Mouse (Mus musculus): ENCODE data around the gene Slc25a48. TPM values are rescaled to one million over a fixed set of nuclear protein-coding genes. Genes with fewer than 3 reads are reported as not detected.
A peak's percentile ranks its signal among the peaks of the same experiment; 100 is the strongest.

Slc25a48 gene
- polyA plus RNA-seq, 1 experiment from 2014 or later, result 0.42 TPM

GRCm38 (mm10) chr13:56458001-56458400 lies 19.8 kb downstream of the Slc25a48 start:
- 35% methylated on average over 9 of the region's 9 CpGs for WGBS
- Histone ChIP-seq H3K9me3 (no peaks in the 10 kb centered on the region), H3K4me3 (no peak overlapping the region), H3K9ac (0 out of 2 replicates have a peak overlapping the region, but pooled peaks have one; percentile 32), H3K4me1 (peaks cover 12% of the 10 kb centered on the region), H3K27me3 (peaks cover 7% of the 10 kb centered on the region; the same call in 1 of the 2 replicates), H3K27ac (no peak overlapping the region), H3K36me3 (no peaks in the 10 kb centered on the region), H3K4me2 (peak overlapping the region; percentile 5; the same call in 1 of the 2 replicates)
- no peak for ATAC-seq (ENCODE audit: insufficient number of reproducible peaks, insufficient read depth, low FRiP score, low TSS enrichment, low read depth)

- H3K9me3 ChIP-seq, result no peaks in the 10 kb centered on the region
- no peak overlapping the region for H3K4me3 ChIP-seq
- H3K27ac ChIP-seq, result no peak overlapping the region
- 80% methylated on average over 4 of the region's 4 CpGs for WGBS
- H3K4me2 ChIP-seq, result no peak overlapping the region
- no peak for ATAC-seq (ENCODE audit: insufficient number of reproducible peaks, insufficient read depth, low FRiP score, low TSS enrichment, low read depth)
- peaks cover 7% of the 10 kb centered on the region; the same call in 1 of the 2 replicates for H3K27me3 ChIP-seq
- H3K4me1 ChIP-seq, result peaks cover 12% of the 10 kb centered on the region
- no peak overlapping the region for H3K9ac ChIP-seq
- H3K36me3 ChIP-seq, result no peaks in the 10 kb centered on the region
Measured at GRCm38 (mm10) chr13:56461460-56461859, 23.3 kb downstream of the Slc25a48 start.

GRCm38 (mm10) chr13:56462791-56463190 lies 24.6 kb downstream of the Slc25a48 start:
- WGBS, result 86% methylated on average over 4 of the region's 4 CpGs

DNA sequence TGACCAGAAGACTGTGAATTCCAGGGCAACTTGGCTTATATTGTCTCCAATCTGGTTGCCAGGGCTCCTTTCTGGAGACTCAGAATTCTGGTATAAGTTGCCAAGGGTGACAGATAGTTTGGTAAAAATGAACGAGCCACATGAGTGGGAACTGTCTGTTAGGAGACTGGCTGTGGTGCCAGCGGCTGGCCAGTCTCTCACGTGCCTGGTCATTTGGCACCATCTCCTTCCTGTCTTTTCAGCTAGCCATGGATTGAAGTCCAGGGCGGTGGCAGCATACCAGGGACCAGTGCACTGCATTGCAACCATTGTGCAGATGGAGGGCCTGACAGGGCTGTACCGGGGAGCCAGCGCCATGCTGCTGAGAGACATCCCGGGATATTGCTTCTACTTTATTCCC lies 25.1 kb downstream of the Slc25a48 start:
- Histone ChIP-seq H3K4me3 (no peak overlapping the region), H3K9ac (no peak overlapping the region), H3K27ac (no peak overlapping the region), H3K27me3 (no peaks in the 10 kb centered on the region), H3K36me3 (no peaks in the 10 kb centered on the region), H3K9me3 (no peaks in the 10 kb centered on the region), H3K4me1 (peaks cover 3% of the 10 kb centered on the region; the same call in 1 of the 2 replicates), H3K4me2 (no peak overlapping the region)
- no peak for ATAC-seq (ENCODE audit: insufficient number of reproducible peaks, insufficient read depth, low FRiP score, low TSS enrichment, low read depth)
- WGBS, result 90% methylated on average over 7 of the region's 7 CpGs

More at GRCm38 (mm10) chr13:56462791-56463190, 24.6 kb downstream of the Slc25a48 start:
- Histone ChIP-seq H3K4me1 (peaks cover 8% of the 10 kb centered on the region), H3K27me3 (no peaks in the 10 kb centered on the region), H3K27ac (no peak overlapping the region), H3K36me3 (no peaks in the 10 kb centered on the region), H3K9ac (no peak overlapping the region), H3K9me3 (no peaks in the 10 kb centered on the region), H3K4me2 (no peak overlapping the region), H3K4me3 (no peak overlapping the region)
- ATAC-seq (ENCODE audit: insufficient number of reproducible peaks, insufficient read depth, low FRiP score, low TSS enrichment, low read depth), result no peak

DNA sequence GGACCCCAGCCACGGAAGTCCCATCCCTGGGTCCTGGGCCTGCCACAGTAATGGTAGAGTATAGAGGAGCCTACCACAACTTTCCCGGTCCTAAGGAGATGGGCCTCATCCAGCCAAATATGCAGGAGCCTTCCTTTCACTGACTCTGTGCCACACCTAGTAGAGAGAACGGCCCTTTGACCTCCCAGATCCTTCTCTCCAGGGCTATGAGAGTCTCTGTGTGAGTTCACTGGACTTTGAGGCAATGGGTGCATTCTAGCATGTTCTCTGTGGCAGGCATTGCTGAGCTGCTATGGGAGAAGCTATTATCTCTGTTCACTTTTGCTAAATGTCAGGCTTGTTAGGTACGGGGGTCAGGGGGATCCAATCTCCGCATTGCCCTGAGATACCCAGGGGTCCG lies 25.6 kb downstream of the Slc25a48 start:
- Histone ChIP-seq H3K4me1 (no peaks in the 10 kb centered on the region), H3K36me3 (no peaks in the 10 kb centered on the region), H3K9ac (no peak overlapping the region), H3K27me3 (no peaks in the 10 kb centered on the region), H3K4me3 (no peak overlapping the region), H3K27ac (no peak overlapping the region), H3K4me2 (no peak overlapping the region), H3K9me3 (no peaks in the 10 kb centered on the region)
- no peak for ATAC-seq (ENCODE audit: insufficient number of reproducible peaks, insufficient read depth, low FRiP score, low TSS enrichment, low read depth)
- WGBS, result 83% methylated on average over 6 of the region's 6 CpGs

DNA sequence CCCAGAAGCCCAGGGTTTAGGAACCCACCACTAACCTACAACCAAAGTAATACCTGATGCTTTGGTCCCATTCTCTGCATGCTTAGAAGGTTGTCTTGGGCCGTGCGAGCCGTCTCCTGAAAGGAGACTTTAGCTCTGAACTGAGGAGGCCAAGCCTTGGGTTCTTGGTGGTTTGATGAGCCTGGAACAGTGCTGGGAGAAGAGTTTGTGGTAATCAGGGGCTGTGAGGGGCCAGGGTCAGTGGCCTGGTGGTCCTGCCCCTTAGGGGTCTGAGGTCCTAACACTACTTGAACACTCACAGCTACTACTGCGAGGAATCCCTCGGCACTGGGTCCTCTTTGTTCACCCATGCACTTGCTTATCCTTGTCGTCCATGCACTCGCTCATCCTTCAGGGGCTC lies 29.6 kb downstream of the Slc25a48 start:
- no peak overlapping the region for H3K9ac ChIP-seq
- H3K27me3 ChIP-seq, result no peaks in the 10 kb centered on the region
- no peak for ATAC-seq (ENCODE audit: insufficient number of reproducible peaks, insufficient read depth, low FRiP score, low TSS enrichment, low read depth)
- no peaks in the 10 kb centered on the region for H3K9me3 ChIP-seq
- H3K27ac ChIP-seq, result no peak overlapping the region
- no peaks in the 10 kb centered on the region for H3K36me3 ChIP-seq
- no peak overlapping the region for H3K4me2 ChIP-seq
- H3K4me1 ChIP-seq, result no peaks in the 10 kb centered on the region
- WGBS, result 93% methylated on average over 7 of the region's 7 CpGs
- no peak overlapping the region for H3K4me3 ChIP-seq

GRCm38 (mm10) chr13:56468536-56468935 lies 30.4 kb downstream of the Slc25a48 start:
- Histone ChIP-seq H3K4me3 (no peak overlapping the region), H3K9me3 (no peaks in the 10 kb centered on the region), H3K9ac (no peak overlapping the region), H3K4me2 (no peak overlapping the region), H3K27ac (no peak overlapping the region), H3K4me1 (no peaks in the 10 kb centered on the region), H3K27me3 (no peaks in the 10 kb centered on the region), H3K36me3 (no peaks in the 10 kb centered on the region)
- 91% methylated on average over 4 of the region's 4 CpGs for WGBS
- no peak for ATAC-seq (ENCODE audit: insufficient number of reproducible peaks, insufficient read depth, low FRiP score, low TSS enrichment, low read depth)

GRCm38 (mm10) chr13:56471211-56471610 lies 33.1 kb downstream of the Slc25a48 start:
- Histone ChIP-seq H3K9ac (no peak overlapping the region), H3K27me3 (no peaks in the 10 kb centered on the region; the same call in 1 of the 2 replicates), H3K9me3 (no peaks in the 10 kb centered on the region), H3K4me2 (no peak overlapping the region), H3K36me3 (no peaks in the 10 kb centered on the region), H3K4me3 (no peak overlapping the region), H3K4me1 (no peaks in the 10 kb centered on the region), H3K27ac (no peak overlapping the region)
- 87% methylated on average over 6 of the region's 6 CpGs for WGBS
- no peak for ATAC-seq (ENCODE audit: insufficient number of reproducible peaks, insufficient read depth, low FRiP score, low TSS enrichment, low read depth)

DNA sequence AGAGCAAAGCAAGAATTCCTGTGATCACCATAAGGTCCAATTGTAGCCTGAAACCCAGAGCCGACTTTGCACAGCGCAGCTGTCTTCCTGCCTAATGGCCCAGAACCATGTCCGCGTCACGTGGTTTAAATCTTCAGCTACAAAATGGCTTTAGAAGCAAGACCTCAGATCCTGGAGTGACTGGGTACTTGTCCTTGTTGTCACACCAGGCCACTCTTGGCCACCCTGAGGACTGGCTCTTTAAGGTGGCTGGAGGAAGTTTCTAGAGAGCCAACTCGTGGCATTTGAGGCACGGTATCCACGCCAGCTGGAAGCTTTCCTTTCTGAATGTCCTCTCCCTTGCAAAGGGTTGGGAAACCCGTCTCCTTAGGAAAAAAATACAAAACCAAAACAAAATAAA lies 33.8 kb downstream of the Slc25a48 start:
- Histone ChIP-seq H3K27me3 (no peaks in the 10 kb centered on the region; the same call in 1 of the 2 replicates), H3K9me3 (no peaks in the 10 kb centered on the region), H3K4me1 (peaks cover 4% of the 10 kb centered on the region; the same call in 1 of the 2 replicates), H3K27ac (no peak overlapping the region), H3K4me3 (no peak overlapping the region), H3K36me3 (no peaks in the 10 kb centered on the region), H3K4me2 (no peak overlapping the region), H3K9ac (no peak overlapping the region)
- no peak for ATAC-seq (ENCODE audit: insufficient number of reproducible peaks, insufficient read depth, low FRiP score, low TSS enrichment, low read depth)
- whole genome bisulfite sequencing, result 69% methylated on average over 9 of the region's 9 CpGs

DNA sequence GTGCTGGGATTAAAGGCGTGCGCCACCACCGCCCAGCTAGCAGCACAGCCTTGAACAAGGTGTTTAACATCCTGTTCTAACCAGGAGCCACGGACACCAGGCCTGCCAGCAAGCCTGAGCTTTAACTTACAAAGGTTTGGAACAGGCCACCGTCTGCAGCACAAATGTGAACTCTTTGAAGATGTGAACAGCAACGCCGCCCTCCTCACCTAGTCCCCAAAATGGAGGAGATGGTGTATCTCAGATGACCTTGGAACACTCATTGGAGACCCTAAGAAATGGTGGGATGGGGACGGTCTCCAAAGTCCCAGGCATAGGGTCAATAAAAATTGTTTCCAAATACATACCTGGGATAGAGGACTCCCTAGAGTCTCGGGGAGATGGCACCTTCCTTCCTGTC lies 34.5 kb downstream of the Slc25a48 start:
- no peaks in the 10 kb centered on the region for H3K36me3 ChIP-seq
- no peaks in the 10 kb centered on the region for H3K9me3 ChIP-seq
- ATAC-seq (ENCODE audit: insufficient number of reproducible peaks, insufficient read depth, low FRiP score, low TSS enrichment, low read depth), result no peak
- H3K27me3 ChIP-seq, result no peaks in the 10 kb centered on the region; the same call in 1 of the 2 replicates
- 86% methylated on average over 9 of the region's 9 CpGs for WGBS
- no peak overlapping the region for H3K27ac ChIP-seq
- H3K4me2 ChIP-seq, result no peak overlapping the region
- H3K4me1 ChIP-seq, result peaks cover 8% of the 10 kb centered on the region; the same call in 1 of the 2 replicates
- no peak overlapping the region for H3K4me3 ChIP-seq
- H3K9ac ChIP-seq, result no peak overlapping the region

- Histone ChIP-seq H3K4me1 (peaks cover 8% of the 10 kb centered on the region; the same call in 1 of the 2 replicates), H3K4me2 (no peak overlapping the region), H3K36me3 (no peaks in the 10 kb centered on the region), H3K9ac (no peak overlapping the region), H3K27ac (no peak overlapping the region), H3K9me3 (no peaks in the 10 kb centered on the region), H3K27me3 (no peaks in the 10 kb centered on the region; the same call in 1 of the 2 replicates), H3K4me3 (no peak overlapping the region)
- no peak for ATAC-seq (ENCODE audit: insufficient number of reproducible peaks, insufficient read depth, low FRiP score, low TSS enrichment, low read depth)
- 28% methylated on average over 4 of the region's 4 CpGs for WGBS
Measured at GRCm38 (mm10) chr13:56475363-56475762, 37.2 kb downstream of the Slc25a48 start.

- H3K27ac ChIP-seq, result no peak overlapping the region
- H3K27me3 ChIP-seq, result no peaks in the 10 kb centered on the region; the same call in 1 of the 2 replicates
- no peak for ATAC-seq (ENCODE audit: insufficient number of reproducible peaks, insufficient read depth, low FRiP score, low TSS enrichment, low read depth)
- H3K36me3 ChIP-seq, result no peaks in the 10 kb centered on the region
- H3K4me1 ChIP-seq, result peaks cover 8% of the 10 kb centered on the region; the same call in 1 of the 2 replicates
- H3K9me3 ChIP-seq, result no peaks in the 10 kb centered on the region
- H3K4me3 ChIP-seq, result no peak overlapping the region
- H3K9ac ChIP-seq, result no peak overlapping the region
- WGBS, result 40% methylated on average over 5 of the region's 5 CpGs
- H3K4me2 ChIP-seq, result no peak overlapping the region
Measured at GRCm38 (mm10) chr13:56476790-56477189, 38.6 kb downstream of the Slc25a48 start.
